Mouse (Mus musculus) embryonic facial prominence, embryonic 10.5 days (tissue): ENCODE measurements around the gene Me3. TPM values are rescaled to one million over a fixed set of nuclear protein-coding genes. Genes with fewer than 3 reads are reported as not detected.

Experiments
- DNase-seq: peaks from one replicate; pipeline ENCODE4 v3.0.0-alpha.2; 2017; ENCODE audit warnings: low spot score
- H3K27ac ChIP-seq: fragments of 300-500 bp; sonication (generic); replicated peaks from 2 replicates; pipeline ENCODE4 v1.5.1; 2016; ENCODE audit warnings: mild to moderate bottlenecking
- H3K27me3 ChIP-seq: fragments of 300-500 bp; sonication (generic); replicated peaks from 2 replicates; pipeline ENCODE4 v1.6.1; 2016; ENCODE audit warnings: low read depth, mild to moderate bottlenecking; ENCODE audit not compliant: poor library complexity, severe bottlenecking
- H3K36me3 ChIP-seq: fragments of 300-500 bp; sonication (generic); replicated peaks from 2 replicates; pipeline ENCODE4 v1.6.1; 2016; ENCODE audit warnings: mild to moderate bottlenecking, moderate library complexity
- H3K4me1 ChIP-seq: fragments of 300-500 bp; sonication (generic); 2 replicates; pipeline ENCODE4 v1.6.1; 2016
- H3K4me3 ChIP-seq: fragments of 300-500 bp; sonication (generic); 2 replicates; pipeline ENCODE4 v1.5.1; 2016; ENCODE audit warnings: mild to moderate bottlenecking, moderate library complexity
- H3K9me3 ChIP-seq: fragments of 300-500 bp; sonication (generic); 2 replicates; pipeline ENCODE4 v1.6.1; 2016; ENCODE audit warnings: mild to moderate bottlenecking
- WGBS: fragments of 180-500 bp; shearing (Covaris S2); methylation state at CpG from one replicate; pipeline ENCODE4 v1.1.7; 2016; 5-methylcytosine and 5-hydroxymethylcytosine counted together
- polyA plus RNA-seq: library from polyadenylated mRNA; unstranded; fragments of >200 nt; fragmentation: Nextera tagmentation; extraction: Ambion mirVana; gene quantifications from 2 replicates; pipeline ENCODE4 v1.2.1, GENCODE M21; 2016

Me3 gene
- polyA plus RNA-seq, 1 experiment from 2014 or later = 2.6 TPM

GRCm38 (mm10) chr7:89676176-89676575, 44.0 kb downstream of the Me3 start:
- no peaks in the 10 kb centered on the region for H3K27me3 ChIP-seq
- peaks cover 17% of the 10 kb centered on the region for H3K4me1 ChIP-seq
- no peak for DNase-seq

GRCm38 (mm10) chr7:89677850-89678249, 45.7 kb downstream of the Me3 start:
- Histone ChIP-seq H3K36me3 (no peaks in the 10 kb centered on the region), H3K9me3 (no peaks in the 10 kb centered on the region), H3K4me1 (peaks cover 17% of the 10 kb centered on the region), H3K27ac (peak overlapping the region; percentile 69; the same call in 1 of the 2 replicates), H3K4me3 (no peak overlapping the region), H3K27me3 (no peaks in the 10 kb centered on the region)
- no peak for DNase-seq
- 44% methylated on average over 1 of the region's 1 CpGs for WGBS

More at GRCm38 (mm10) chr7:89676176-89676575, 44.0 kb downstream of the Me3 start:
- no peaks in the 10 kb centered on the region for H3K9me3 ChIP-seq
- H3K36me3 ChIP-seq = no peaks in the 10 kb centered on the region
- no peak overlapping the region for H3K27ac ChIP-seq
- no peak overlapping the region for H3K4me3 ChIP-seq

DNA sequence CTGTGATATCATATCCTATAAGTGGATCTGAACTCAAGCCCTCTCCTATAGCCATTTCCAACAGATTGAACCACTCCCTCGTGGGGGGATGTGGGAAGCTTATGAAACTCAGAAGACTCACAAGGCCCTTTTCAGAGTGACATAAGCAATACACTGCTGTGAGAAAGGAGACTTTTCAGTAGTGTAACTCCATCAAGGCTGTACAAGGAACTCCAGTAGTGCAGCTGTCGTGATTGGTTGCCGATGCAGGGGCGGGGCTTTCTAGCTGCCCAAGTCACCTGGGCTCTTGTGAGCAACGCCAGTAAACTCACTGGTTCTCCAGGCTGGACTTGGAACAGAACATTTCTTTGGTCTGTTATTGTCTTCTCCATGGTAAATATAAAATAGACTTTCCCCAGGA, 46.5 kb downstream of the Me3 start:
- H3K27me3 ChIP-seq = no peaks in the 10 kb centered on the region
- no peaks in the 10 kb centered on the region for H3K36me3 ChIP-seq
- no peak overlapping the region; the same call in 1 of the 2 replicates for H3K27ac ChIP-seq
- no peak overlapping the region for H3K4me3 ChIP-seq
- no peaks in the 10 kb centered on the region for H3K9me3 ChIP-seq
- no peak for DNase-seq
- WGBS = 86% methylated on average over 5 of the region's 5 CpGs
- H3K4me1 ChIP-seq = peaks cover 17% of the 10 kb centered on the region

- Histone ChIP-seq H3K27me3 (no peaks in the 10 kb centered on the region), H3K4me1 (peaks cover 17% of the 10 kb centered on the region), H3K27ac (no peak overlapping the region; the same call in 1 of the 2 replicates), H3K36me3 (no peaks in the 10 kb centered on the region), H3K4me3 (no peak overlapping the region), H3K9me3 (no peaks in the 10 kb centered on the region)
- DNase-seq = no peak
- 89% methylated on average over 6 of the region's 6 CpGs for WGBS
These were observed 46.9 kb downstream of the Me3 start for GRCm38 (mm10) chr7:89679139-89679538.

DNA sequence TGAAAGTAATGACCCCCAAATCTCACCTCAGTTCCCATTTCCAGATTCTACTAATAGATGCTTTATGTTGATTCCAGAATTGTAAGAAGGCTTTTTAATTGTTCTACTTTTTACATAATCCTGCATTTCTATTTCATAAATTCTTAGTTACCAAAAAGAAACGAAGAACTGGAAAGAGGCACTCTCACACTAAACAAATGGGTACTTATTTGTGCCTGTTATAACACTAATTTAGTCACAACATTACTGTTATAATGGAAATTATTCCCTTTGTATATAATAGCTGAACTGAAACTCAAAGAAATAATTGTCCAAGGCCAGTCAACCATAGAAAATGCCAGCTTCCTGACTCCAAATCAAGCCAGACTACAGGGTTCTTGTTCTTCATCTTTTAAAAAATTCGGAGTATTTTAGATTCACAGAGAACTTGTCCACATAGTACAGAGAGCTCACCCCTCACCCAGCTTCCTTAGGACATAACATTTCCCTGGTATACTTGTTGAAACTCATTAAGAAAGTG, 47.5 kb downstream of the Me3 start:
- 70% methylated on average over 2 of the region's 2 CpGs for WGBS
- Histone ChIP-seq H3K27me3 (no peaks in the 10 kb centered on the region), H3K4me1 (peaks cover 17% of the 10 kb centered on the region), H3K9me3 (no peaks in the 10 kb centered on the region), H3K4me3 (no peak overlapping the region), H3K36me3 (no peaks in the 10 kb centered on the region), H3K27ac (no peak overlapping the region)
- DNase-seq = no peak

GRCm38 (mm10) chr7:89680891-89681290, 48.7 kb downstream of the Me3 start:
- no peaks in the 10 kb centered on the region for H3K27me3 ChIP-seq
- H3K27ac ChIP-seq = no peak overlapping the region
- no peaks in the 10 kb centered on the region for H3K9me3 ChIP-seq
- no peak for DNase-seq
- H3K4me3 ChIP-seq = no peak overlapping the region
- H3K36me3 ChIP-seq = no peaks in the 10 kb centered on the region
- 73% methylated on average over 3 of the region's 3 CpGs for WGBS
- peaks cover 17% of the 10 kb centered on the region for H3K4me1 ChIP-seq

DNA sequence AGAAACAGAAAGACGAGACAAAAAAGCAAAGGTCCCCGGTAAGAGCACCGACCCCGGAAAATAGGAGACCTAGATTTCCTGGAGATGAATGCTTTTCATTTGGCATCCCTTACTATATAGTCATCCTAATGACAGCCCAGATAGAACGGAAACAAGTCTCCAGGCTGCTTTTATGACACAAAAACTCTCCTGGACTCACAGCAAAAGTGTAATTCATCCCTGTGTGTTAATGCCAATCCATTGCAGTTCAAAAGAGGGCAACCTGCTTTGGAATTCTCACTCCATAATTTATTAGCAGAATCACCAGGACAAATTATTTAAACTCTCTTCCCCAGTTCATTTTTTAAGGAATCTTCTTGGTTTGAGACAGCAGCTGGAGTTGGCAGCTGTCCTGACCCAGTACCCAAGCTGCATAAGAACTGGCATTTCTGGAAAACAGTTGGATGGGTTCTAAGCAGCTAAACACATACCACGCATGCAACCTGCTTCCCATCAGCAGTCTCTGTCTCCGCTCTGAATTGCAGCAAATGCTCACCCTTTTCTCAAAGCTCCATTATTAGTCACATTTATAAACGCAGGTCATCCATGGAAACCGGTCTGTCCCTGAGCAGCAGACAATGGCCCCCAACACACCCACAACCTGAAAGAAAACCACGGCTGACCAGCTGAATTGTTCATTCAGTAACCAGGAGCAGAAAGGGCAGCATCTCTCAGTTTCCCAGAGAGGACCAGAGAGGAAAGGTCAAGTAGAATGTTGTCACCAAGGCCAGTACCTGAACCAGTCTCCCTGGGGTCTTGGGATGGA, 49.7 kb downstream of the Me3 start:
- Histone ChIP-seq H3K27me3 (no peaks in the 10 kb centered on the region), H3K4me3 (no peak overlapping the region), H3K4me1 (peaks cover 13% of the 10 kb centered on the region), H3K9me3 (no peaks in the 10 kb centered on the region), H3K36me3 (no peaks in the 10 kb centered on the region), H3K27ac (no peak overlapping the region)
- WGBS = 85% methylated on average over 10 of the region's 10 CpGs
- no peak for DNase-seq

- Histone ChIP-seq H3K27me3 (no peaks in the 10 kb centered on the region), H3K36me3 (no peaks in the 10 kb centered on the region), H3K9me3 (no peaks in the 10 kb centered on the region), H3K27ac (no peak overlapping the region), H3K4me3 (no peak overlapping the region), H3K4me1 (peaks cover 18% of the 10 kb centered on the region)
- peak; percentile 57 for DNase-seq
These were observed 66.0 kb downstream of the Me3 start for GRCm38 (mm10) chr7:89698186-89698585.

- Histone ChIP-seq H3K27me3 (no peaks in the 10 kb centered on the region), H3K9me3 (no peaks in the 10 kb centered on the region), H3K27ac (peak overlapping the region; percentile 40; the same call in 1 of the 2 replicates), H3K36me3 (no peaks in the 10 kb centered on the region), H3K4me3 (no peak overlapping the region), H3K4me1 (peaks cover 18% of the 10 kb centered on the region)
- WGBS = 77% methylated on average over 5 of the region's 5 CpGs
- DNase-seq = no peak
These were observed 67.6 kb downstream of the Me3 start for GRCm38 (mm10) chr7:89699668-89700350.

GRCm38 (mm10) chr7:89700511-89700910, 68.3 kb downstream of the Me3 start:
- peak; percentile 25 for DNase-seq
- no peaks in the 10 kb centered on the region for H3K27me3 ChIP-seq
- WGBS = 19% methylated on average over 1 of the region's 1 CpGs
- H3K9me3 ChIP-seq = no peaks in the 10 kb centered on the region
- H3K36me3 ChIP-seq = no peaks in the 10 kb centered on the region
- no peak overlapping the region for H3K4me3 ChIP-seq
- H3K27ac ChIP-seq = peak overlapping the region; percentile 40
- peaks cover 18% of the 10 kb centered on the region for H3K4me1 ChIP-seq

DNA sequence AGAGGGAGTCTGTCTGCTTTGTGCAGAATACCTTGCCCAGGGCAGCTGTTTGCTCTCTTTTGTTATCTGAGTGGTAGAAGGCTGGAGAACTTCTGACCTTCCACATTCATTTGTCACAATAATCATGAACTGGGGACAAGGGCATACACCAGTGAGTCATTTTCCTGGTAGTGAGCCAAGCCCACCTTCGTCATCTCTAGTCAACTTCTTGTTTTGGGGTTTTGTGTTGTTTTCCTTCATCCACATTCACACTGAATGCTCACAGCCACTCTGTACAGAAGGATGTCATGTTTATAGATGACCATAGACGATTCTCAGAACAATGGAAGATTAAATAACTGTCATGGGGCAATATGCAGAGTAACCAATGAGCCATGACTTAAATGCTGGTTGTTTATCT, 78.6 kb downstream of the Me3 start:
- no peak overlapping the region for H3K27ac ChIP-seq
- DNase-seq = no peak
- no peaks in the 10 kb centered on the region for H3K9me3 ChIP-seq
- no peaks in the 10 kb centered on the region for H3K27me3 ChIP-seq
- no peaks in the 10 kb centered on the region for H3K36me3 ChIP-seq
- no peak overlapping the region for H3K4me3 ChIP-seq
- no peaks in the 10 kb centered on the region for H3K4me1 ChIP-seq
- 84% methylated on average over 2 of the region's 2 CpGs for WGBS

- Histone ChIP-seq H3K36me3 (no peaks in the 10 kb centered on the region), H3K4me1 (peaks cover 7% of the 10 kb centered on the region; the same call in 1 of the 2 replicates), H3K9me3 (no peaks in the 10 kb centered on the region), H3K27me3 (no peaks in the 10 kb centered on the region), H3K4me3 (no peak overlapping the region), H3K27ac (no peak overlapping the region)
- no peak for DNase-seq
These were observed 80.9 kb downstream of the Me3 start for GRCm38 (mm10) chr7:89713059-89713458.

GRCm38 (mm10) chr7:89716226-89716625, 84.0 kb downstream of the Me3 start:
- Histone ChIP-seq H3K4me3 (no peak overlapping the region), H3K36me3 (no peaks in the 10 kb centered on the region), H3K9me3 (no peaks in the 10 kb centered on the region), H3K27ac (no peak overlapping the region), H3K27me3 (no peaks in the 10 kb centered on the region), H3K4me1 (peaks cover 7% of the 10 kb centered on the region; the same call in 1 of the 2 replicates)
- DNase-seq = no peak
- WGBS = 80% methylated on average over 3 of the region's 3 CpGs
